Mouse (Mus musculus) heart, postnatal 0 days (tissue): ENCODE results near the gene C3.

Experiments used
- CTCF ChIP-seq: IDR thresholded peaks from 2 replicates; pipeline ENCODE4 v1.5.1; 2016; ENCODE audit warnings: antibody characterized with exemption, control low read depth, low read depth
- EP300 ChIP-seq: IDR thresholded peaks from 2 replicates; pipeline ENCODE4 v1.6.1; 2016; ENCODE audit warnings: antibody characterized with exemption, low read depth

- no peak for TF ChIP-seq CTCF
- TF ChIP-seq EP300 = no peak
These were observed 7.9 kb upstream of the C3 start for GRCm38 (mm10) chr17:57235803-57236202.
